Mouse (Mus musculus) MEL (cell line): ENCODE measurements around the gene Sptbn4. TPM values are rescaled to one million over a fixed set of nuclear protein-coding genes. Genes with fewer than 3 reads are reported as not detected.
A peak's percentile ranks its signal among the peaks of the same experiment; 100 is the strongest.

Experiments
- DNase-seq: peaks from one replicate; pipeline ENCODE4 v3.0.0; 2011; ENCODE audit warnings: low read depth, low spot score
- H3K27ac ChIP-seq: 2 replicates; pipeline ENCODE4 v1.5.1; 2012; ENCODE audit warnings: low read depth, mild to moderate bottlenecking, control low read depth, low read length, moderate library complexity; ENCODE audit not compliant: control insufficient read depth
- H3K27me3 ChIP-seq, 2 experiments: fragments of 150-350 bp in 1 of 2; sonication (generic) in 1 of 2; 2 replicates each; pipeline ENCODE4 v1.6.1; 2012; ENCODE audit warnings: low read length in 2 of 2, mild to moderate bottlenecking in 2 of 2, improper control_type of control experiment in 1 of 2, moderate library complexity in 1 of 2; ENCODE audit not compliant: insufficient read depth in 2 of 2, control insufficient read depth in 1 of 2
- H3K36me3 ChIP-seq, 2 experiments: 2 replicates each; pipeline ENCODE4 v1.6.1; 2012 to 2014; ENCODE audit warnings: low read length in 2 of 2, improper control_type of control experiment in 1 of 2, inconsistent platforms in 1 of 2, mild to moderate bottlenecking in 1 of 2; ENCODE audit not compliant: insufficient read depth in 2 of 2, control insufficient read depth in 1 of 2
- H3K4me1 ChIP-seq, 2 experiments: fragments of 150-350 bp in 1 of 2; sonication (generic) in 1 of 2; 2 replicates each; pipeline ENCODE4 v1.6.1; 2012; ENCODE audit warnings: low read length in 2 of 2, improper control_type of control experiment in 1 of 2, mild to moderate bottlenecking in 1 of 2; ENCODE audit not compliant: insufficient read depth in 2 of 2, control insufficient read depth in 1 of 2
- H3K4me3 ChIP-seq, 2 experiments: fragments of 150-350 bp in 1 of 2; sonication (generic) in 1 of 2; 2 replicates each; pipeline ENCODE4 v1.5.1; 2012; ENCODE audit warnings: low read depth in 2 of 2, low read length in 2 of 2, mild to moderate bottlenecking in 2 of 2, moderate library complexity in 2 of 2, control low read depth in 1 of 2, improper control_type of control experiment in 1 of 2; ENCODE audit not compliant: control insufficient read depth in 1 of 2, insufficient read depth in 1 of 2
- H3K79me2 ChIP-seq: 2 replicates; pipeline ENCODE4 v1.6.1; 2012; ENCODE audit warnings: mild to moderate bottlenecking, low read length, moderate library complexity; ENCODE audit not compliant: control insufficient read depth, poor library complexity, insufficient read depth
- H3K9ac ChIP-seq: 2 replicates; pipeline ENCODE4 v1.6.1; 2012; ENCODE audit warnings: low read depth, mild to moderate bottlenecking, control low read depth, low read length, moderate library complexity; ENCODE audit not compliant: control insufficient read depth, poor library complexity, severe bottlenecking
- H3K9me3 ChIP-seq: fragments of 150-350 bp; sonication (generic); replicated peaks from 2 replicates; pipeline ENCODE4 v1.6.1; 2012; ENCODE audit warnings: mild to moderate bottlenecking, low read length, improper control_type of control experiment, moderate library complexity; ENCODE audit not compliant: insufficient read depth
- CTCF ChIP-seq, 3 experiments: IDR thresholded peaks in 2 of 3; conservative IDR thresholded peaks in 1 of 3; 2 replicates each; pipeline ENCODE4 v1.5.1; 2011 to 2012; ENCODE audit warnings: low read length in 3 of 3, low read depth in 2 of 3, mild to moderate bottlenecking in 2 of 3, improper control_type of control experiment in 1 of 3, inconsistent platforms in 1 of 3, mixed read lengths in 1 of 3, moderate library complexity in 1 of 3; ENCODE audit not compliant: control insufficient read depth in 1 of 3, insufficient read depth in 1 of 3, poor library complexity in 1 of 3, severe bottlenecking in 1 of 3
- ELF1 ChIP-seq: IDR thresholded peaks from 2 replicates; pipeline ENCODE4 v1.6.1; 2014; ENCODE audit warnings: low read depth, mild to moderate bottlenecking, inconsistent platforms, low read length, improper control_type of control experiment, moderate library complexity
- EP300 ChIP-seq, 2 experiments: IDR thresholded peaks; 2 replicates each; pipeline ENCODE4 v1.6.1; 2011; ENCODE audit warnings: improper control_type of control experiment in 2 of 2, low read length in 2 of 2, low read depth in 1 of 2, mild to moderate bottlenecking in 1 of 2
- ETS1 ChIP-seq: IDR thresholded peaks from 2 replicates; pipeline ENCODE4 v1.6.1; 2012; ENCODE audit warnings: low read depth, mild to moderate bottlenecking, inconsistent platforms, low read length, improper control_type of control experiment, moderate library complexity
- GABPA ChIP-seq: IDR thresholded peaks from 2 replicates; pipeline ENCODE4 v1.6.1; 2012; ENCODE audit warnings: low read depth, mild to moderate bottlenecking, inconsistent platforms, low read length, improper control_type of control experiment, moderate library complexity
- GATA1 ChIP-seq: IDR thresholded peaks from 2 replicates; pipeline ENCODE4 v1.6.1; 2011; ENCODE audit warnings: low read depth, low read length, improper control_type of control experiment
- HCFC1 ChIP-seq: IDR thresholded peaks from 2 replicates; pipeline ENCODE4 v1.6.1; 2012; ENCODE audit warnings: low read depth, mild to moderate bottlenecking, inconsistent platforms, low read length, improper control_type of control experiment, moderate library complexity
- MAFK ChIP-seq: IDR thresholded peaks from 2 replicates; pipeline ENCODE4 v1.6.1; 2011; ENCODE audit warnings: low read depth, mild to moderate bottlenecking, low read length, improper control_type of control experiment, borderline replicate concordance
- MEF2A ChIP-seq: IDR thresholded peaks from 2 replicates; pipeline ENCODE4 v1.6.1; 2014; ENCODE audit warnings: low read depth, mild to moderate bottlenecking, inconsistent platforms, low read length, improper control_type of control experiment; ENCODE audit not compliant: poor library complexity, insufficient replicate concordance, severe bottlenecking; ENCODE audit errors: extremely low read depth
- MXI1 ChIP-seq: IDR thresholded peaks from 2 replicates; pipeline ENCODE4 v1.6.1; 2011; ENCODE audit warnings: mild to moderate bottlenecking, low read depth, low read length, improper control_type of control experiment
- NRF1 ChIP-seq: IDR thresholded peaks from 2 replicates; pipeline ENCODE4 v1.6.1; 2014; ENCODE audit warnings: low read depth, mild to moderate bottlenecking, inconsistent platforms, low read length, improper control_type of control experiment, moderate library complexity; ENCODE audit not compliant: poor library complexity, insufficient read depth, severe bottlenecking
- POLR2A ChIP-seq, 2 experiments: IDR thresholded peaks; 2 replicates each; pipeline ENCODE4 v1.6.1; 2011 to 2012; ENCODE audit warnings: low read length in 2 of 2, mild to moderate bottlenecking in 2 of 2, control low read depth in 1 of 2, improper control_type of control experiment in 1 of 2, low read depth in 1 of 2, moderate library complexity in 1 of 2; ENCODE audit not compliant: control insufficient read depth in 1 of 2, insufficient read depth in 1 of 2, poor library complexity in 1 of 2
- RAD21 ChIP-seq: IDR thresholded peaks from 2 replicates; pipeline ENCODE4 v1.6.1; 2011; ENCODE audit warnings: mild to moderate bottlenecking, low read depth, low read length, improper control_type of control experiment
- SIN3A ChIP-seq: IDR thresholded peaks from 2 replicates; pipeline ENCODE4 v1.6.1; 2012; ENCODE audit warnings: low read length, improper control_type of control experiment, inconsistent platforms
- SMC3 ChIP-seq: IDR thresholded peaks from 2 replicates; pipeline ENCODE4 v1.6.1; 2011; ENCODE audit warnings: low read depth, low read length, improper control_type of control experiment
- TBP ChIP-seq: IDR thresholded peaks from 2 replicates; pipeline ENCODE4 v1.8.0; 2011; ENCODE audit warnings: low read depth, low read length, improper control_type of control experiment
- TCF12 ChIP-seq: IDR thresholded peaks from 2 replicates; pipeline ENCODE4 v1.6.1; 2014; ENCODE audit warnings: low read depth, mild to moderate bottlenecking, inconsistent platforms, low read length, improper control_type of control experiment, moderate library complexity
- USF1 ChIP-seq: IDR thresholded peaks from 2 replicates; pipeline ENCODE4 v1.6.1; 2014; ENCODE audit warnings: low read depth, mild to moderate bottlenecking, inconsistent platforms, low read length, improper control_type of control experiment, moderate library complexity
- USF2 ChIP-seq, 2 experiments: IDR thresholded peaks; 2 replicates each; pipeline ENCODE4 v1.6.1; 2011 to 2012; ENCODE audit warnings: improper control_type of control experiment in 2 of 2, low read length in 2 of 2, borderline replicate concordance in 1 of 2, inconsistent platforms in 1 of 2, low read depth in 1 of 2, mild to moderate bottlenecking in 1 of 2; ENCODE audit not compliant: insufficient read depth in 1 of 2
- ZC3H11A ChIP-seq: IDR thresholded peaks from 2 replicates; pipeline ENCODE4 v1.6.1; 2012; ENCODE audit warnings: low read depth, mild to moderate bottlenecking, inconsistent platforms, low read length, improper control_type of control experiment
- ZNF384 ChIP-seq: IDR thresholded peaks from 2 replicates; pipeline ENCODE4 v1.6.1; 2012; ENCODE audit warnings: low read depth, mild to moderate bottlenecking, inconsistent platforms, low read length, improper control_type of control experiment
- polyA plus RNA-seq, 2 experiments: library from polyadenylated mRNA; stranded (reverse) in 1 of 2; unstranded in 1 of 2; fragments of >175 nt in 1 of 2; fragments of >200 nt in 1 of 2; gene quantifications; 2 replicates each; pipeline versions ENCODE4 v1.2.1 to v1.2.4; 2012; ENCODE audit warnings: low replicate concordance in 2 of 2, low read depth in 1 of 2; ENCODE audit not compliant: insufficient read length in 2 of 2, insufficient read depth in 1 of 2, missing spikeins in 1 of 2
- total RNA-seq: library from RNA; depleted of rRNA; stranded (reverse); fragments of 300-350 nt; gene quantifications from 2 replicates; pipeline ENCODE4 v1.2.3, GENCODE M21; 2012

Sptbn4 gene
- total and polyA plus RNA-seq, 3 experiments, result 0.19 to 0.68 TPM; not detected in 1

DNA sequence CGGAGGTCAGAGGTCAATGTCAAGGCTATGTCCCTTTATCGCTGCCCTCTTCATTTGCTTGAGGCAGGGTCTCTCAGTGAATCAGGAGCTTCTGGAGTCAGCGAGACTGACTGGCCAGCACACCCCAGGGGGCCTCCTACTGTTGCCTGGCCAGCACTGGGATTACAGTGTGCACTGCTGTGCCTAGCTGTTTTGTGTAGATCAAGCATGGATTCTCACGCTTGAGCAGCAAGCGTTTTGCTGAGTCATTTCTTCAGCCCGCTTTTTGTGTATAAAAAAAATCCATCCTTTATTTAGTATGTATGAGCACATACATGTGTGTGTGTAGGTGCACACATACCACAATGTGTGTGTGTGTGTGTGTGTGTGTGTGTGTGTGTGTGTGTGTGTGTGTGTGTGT lies 58.3 kb downstream of the Sptbn4 start:
- Histone ChIP-seq H3K4me1 (peaks cover 5 to 22% of the 10 kb centered on the region in 2 experiments), H3K9ac (no peak overlapping the region)
- peak; percentile 72 for DNase-seq
- TF ChIP-seq ZNF384 (peak; percentile 50), EP300 (IDR thresholded peaks at IDR 0.05; ENCODE audit: low read depth in 1 of 2, low read length in 2 of 2) (0 out of 4 replicates have a peak, but pooled peaks of 1 of the 2 experiments have one; percentile 3), TCF12 (no peak), MXI1 (peak; percentile 29; the same call in 1 of the 2 replicates), MAFK (no peak; the same call in 1 of the 2 replicates), GABPA (peak; percentile 37; the same call in 1 of the 2 replicates)
- TF ChIP-seq, all 39 proteins: peak for 4
- no peaks in the 10 kb centered on the region for H3K79me2 ChIP-seq
- H3K9me3 ChIP-seq, result no peaks in the 10 kb centered on the region
- H3K4me3 ChIP-seq, result no peak overlapping the region
- H3K36me3 ChIP-seq, result peaks cover 0 to 7% of the 10 kb centered on the region in 2 experiments; a peak in 2 of 4 replicates
- H3K27me3 ChIP-seq, result no peaks in the 10 kb centered on the region; a peak in 2 of 4 replicates
- no peak overlapping the region for H3K27ac ChIP-seq

- TF ChIP-seq GATA1 (no peak), USF2 (IDR thresholded peaks at IDR 0.05; ENCODE audit: borderline replicate concordance in 1 of 2, insufficient read depth in 1 of 2, low read depth in 1 of 2, low read length in 2 of 2) (no peak), CTCF (IDR thresholded peaks at IDR 0.05 in 2 of 3, conservative IDR thresholded peaks at IDR 0.05 in 1 of 3; ENCODE audit: control insufficient read depth in 1 of 3, insufficient read depth in 1 of 3, low read depth in 2 of 3, low read length in 3 of 3, poor library complexity in 1 of 3, severe bottlenecking in 1 of 3) (peak; percentile 85 to 91 (median 87)), RAD21 (peak; percentile 52), ETS1 (peak; percentile 27; the same call in 1 of the 2 replicates), HCFC1 (no peak), NRF1 (no peak), ZNF384 (peak; percentile 49; the same call in 1 of the 2 replicates), TCF12 (no peak), USF1 (no peak), TBP (no peak), SMC3 (peak; percentile 74), GABPA (no peak), ZC3H11A (peak; percentile 48; the same call in 1 of the 2 replicates), MEF2A (no peak), POLR2A (IDR thresholded peaks at IDR 0.05; ENCODE audit: control insufficient read depth in 1 of 2, insufficient read depth in 1 of 2, low read depth in 1 of 2, low read length in 2 of 2, poor library complexity in 1 of 2) (no peak), ELF1 (no peak), SIN3A (0 out of 2 replicates have a peak, but pooled peaks have one; percentile 33)
- H3K9ac ChIP-seq, result no peak overlapping the region
- peaks cover 0 to 16% of the 10 kb centered on the region in 2 experiments; a peak in 2 of 4 replicates for H3K36me3 ChIP-seq
- H3K27ac ChIP-seq, result no peak overlapping the region; the same call in 1 of the 2 replicates
- no peaks in the 10 kb centered on the region for H3K79me2 ChIP-seq
- peak; percentile 72 for DNase-seq
- no peaks in the 10 kb centered on the region for H3K9me3 ChIP-seq
- H3K4me3 ChIP-seq, result no peak overlapping the region
- no peaks in the 10 kb centered on the region for H3K27me3 ChIP-seq
- peaks cover 5 to 33% of the 10 kb centered on the region in 2 experiments for H3K4me1 ChIP-seq
Measured at GRCm38 (mm10) chr7:27384731-27385130, 62.8 kb downstream of the Sptbn4 start.
